In genomic region chr1:75505159-75505955, GRCm38 (mm10) we compare ENCODE assay signal across 8 mouse cellular contexts. TPM values are rescaled to one million over a fixed set of nuclear protein-coding genes. Genes with fewer than 3 reads are reported as not detected.
DNase-seq lines count a peak whose midpoint lies in the region; ATAC-seq and TF ChIP-seq lines count a peak whose summit lies in the region.

No protein-coding gene starts in this region.

- peak overlapping the region; percentile 89 for H3K9ac ChIP-seq in hindbrain, embryonic 14.5 days

- peak; percentile 74 for ATAC-seq in hindbrain, embryonic 14.5 days (ENCODE audit: low FRiP score)
- no peak; the same call in 1 of the 2 replicates for ATAC-seq in megakaryocyte progenitor cell, adult 5-6 weeks (replicated peaks; ENCODE audit: poor library complexity)

- no peak for TF ChIP-seq CTCF in small intestine, adult 2 months (IDR thresholded peaks at IDR 0.05; ENCODE audit: extremely low read depth, insufficient read length, insufficient replicate concordance, low read depth, low read length)

- H3K36me3 ChIP-seq in hindbrain, embryonic 14.5 days (replicated peaks; ENCODE audit: control insufficient read depth, insufficient read depth) = peaks cover 16% of the 10 kb centered on the region; the same call in 1 of the 2 replicates
- peaks cover 35% of the 10 kb centered on the region for H3K36me3 ChIP-seq in midbrain, embryonic 10.5 days
- H3K36me3 ChIP-seq in small intestine, adult 2 months (ENCODE audit: control insufficient read depth, insufficient read depth, low read length) = no peaks in the 10 kb centered on the region

- H3K4me3 ChIP-seq in hindbrain, embryonic 14.5 days (replicated peaks; ENCODE audit: low read length) = peak overlapping the region; percentile 87
- peak overlapping the region; percentile 78 for H3K4me3 ChIP-seq in midbrain, embryonic 10.5 days
- peak overlapping the region; percentile 66 for H3K4me3 ChIP-seq in small intestine, adult 2 months (ENCODE audit: low read depth, low read length)

- peaks cover 25% of the 10 kb centered on the region for H3K4me1 ChIP-seq in hindbrain, embryonic 14.5 days (replicated peaks; ENCODE audit: control insufficient read depth, insufficient read depth, low read length)
- H3K4me1 ChIP-seq in midbrain, embryonic 10.5 days = peaks cover 60% of the 10 kb centered on the region
- H3K4me1 ChIP-seq in small intestine, adult 2 months (ENCODE audit: control insufficient read depth, insufficient read depth, insufficient read length, low read length) = no peaks in the 10 kb centered on the region

- DNase-seq in adrenal gland, adult (ENCODE audit: inconsistent age in 2 of 2, low spot score in 1 of 2) = peak; percentile 88 to 94
- DNase-seq in cerebellum, postnatal 36 days = peak; percentile 88 to 90
- DNase-seq in gastrocnemius, adult 18-20 months (ENCODE audit: low spot score) = peak; percentile 64
- DNase-seq in hindbrain, embryonic 14.5 days (ENCODE audit: low spot score) = peak; percentile 79
- peak; percentile 58 to 83 for DNase-seq in left cerebral cortex, adult 9 months (ENCODE audit: low spot score in 2 of 2)
- DNase-seq in midbrain, embryonic 10.5 days (ENCODE audit: low spot score) = peak; percentile 71

- WGBS in hindbrain, embryonic 14.5 days = under 1% methylated on average over 78 of the region's 84 CpGs
- WGBS in midbrain, embryonic 10.5 days = under 1% methylated on average over 84 of the region's 84 CpGs
- WGBS in small intestine, adult 2 months = 1% methylated on average over 84 of the region's 84 CpGs

- no peak for TF ChIP-seq POLR2A in small intestine, adult 2 months (IDR thresholded peaks at IDR 0.05; ENCODE audit: low read depth, low read length)

- peak overlapping the region; percentile 95 for H3K27ac ChIP-seq in hindbrain, embryonic 14.5 days
- H3K27ac ChIP-seq in midbrain, embryonic 10.5 days (replicated peaks) = peak overlapping the region; percentile 97
- H3K27ac ChIP-seq in small intestine, adult 2 months (ENCODE audit: insufficient read depth, low read depth, low read length) = no peak overlapping the region

- H3K4me2 ChIP-seq in hindbrain, embryonic 14.5 days (replicated peaks) = peak overlapping the region; percentile 91

- no peaks in the 10 kb centered on the region for H3K9me3 ChIP-seq in hindbrain, embryonic 14.5 days (ENCODE audit: control insufficient read depth, low read length)
- H3K9me3 ChIP-seq in midbrain, embryonic 10.5 days (replicated peaks) = no peaks in the 10 kb centered on the region

- H3K27me3 ChIP-seq in hindbrain, embryonic 14.5 days (ENCODE audit: control insufficient read depth, insufficient read depth, low read length) = 0 out of 2 replicates have a peak, but pooled peaks cover 5% of the 10 kb centered on the region
- peaks cover 74% of the 10 kb centered on the region for H3K27me3 ChIP-seq in midbrain, embryonic 10.5 days (ENCODE audit: low read depth, poor library complexity, severe bottlenecking)
- peaks cover 13% of the 10 kb centered on the region for H3K27me3 ChIP-seq in small intestine, adult 2 months (ENCODE audit: control insufficient read depth, insufficient read depth, low read length)

RNA-seq across cellular contexts. Expression of gene Obsl1, which starts 0.9 kb away (rescaled TPM):
- total RNA-seq in gastrocnemius, adult 18-20 months (2021) = 10 to 100 TPM; 25.0 to 30.0 TPM
- 22.6 and 25.9 TPM in 2 replicates for polyA plus RNA-seq in hindbrain, embryonic 14.5 days (2014; fragmentation: Nextera tagmentation; extraction: Ambion mirVana)
- polyA plus RNA-seq in midbrain, embryonic 10.5 days (2016; fragmentation: Nextera tagmentation; extraction: Ambion mirVana) = 35.2 and 35.7 TPM in 2 replicates
- 4.3 and 6.3 TPM in 2 replicates for polyA plus RNA-seq in small intestine, adult 2 months (2012; rRNA removed)
- 1.0 TPM in 1 of 2 replicates, not detected in the other for total RNA-seq in megakaryocyte progenitor cell, adult 5-6 weeks (2015)
- 0.30 TPM in 1 of 2 replicates, not detected in the other for total RNA-seq in megakaryocyte progenitor cell, adult 5-6 weeks (2017)

RNA-seq across cellular contexts. Expression of gene Inha, which starts 1.5 kb away (rescaled TPM):
- 1 to 10 TPM; 1.1 to 1.7 TPM for total RNA-seq in gastrocnemius, adult 18-20 months (2021)
- polyA plus RNA-seq in hindbrain, embryonic 14.5 days (2014; fragmentation: Nextera tagmentation; extraction: Ambion mirVana) = 9.7 and 9.9 TPM in 2 replicates
- 1.7 and 2.7 TPM in 2 replicates for polyA plus RNA-seq in midbrain, embryonic 10.5 days (2016; fragmentation: Nextera tagmentation; extraction: Ambion mirVana)
- 4.2 and 6.5 TPM in 2 replicates for polyA plus RNA-seq in small intestine, adult 2 months (2012; rRNA removed)
- total RNA-seq in megakaryocyte progenitor cell, adult 5-6 weeks (2015) = not detected in 2 replicates
- total RNA-seq in megakaryocyte progenitor cell, adult 5-6 weeks (2017) = not detected in 2 replicates

RNA-seq across cellular contexts. Expression of gene Stk11ip, which starts 16.0 kb away (rescaled TPM):
- total RNA-seq in gastrocnemius, adult 18-20 months (2021) = 1 to 10 TPM; 7.1 to 7.9 TPM
- 14.0 and 17.9 TPM in 2 replicates for polyA plus RNA-seq in hindbrain, embryonic 14.5 days (2014; fragmentation: Nextera tagmentation; extraction: Ambion mirVana)
- 31.7 and 33.0 TPM in 2 replicates for polyA plus RNA-seq in midbrain, embryonic 10.5 days (2016; fragmentation: Nextera tagmentation; extraction: Ambion mirVana)
- 13.1 and 20.5 TPM in 2 replicates for polyA plus RNA-seq in small intestine, adult 2 months (2012; rRNA removed)
- 7.9 and 9.6 TPM in 2 replicates for total RNA-seq in megakaryocyte progenitor cell, adult 5-6 weeks (2015)
- 11.3 and 24.0 TPM in 2 replicates for total RNA-seq in megakaryocyte progenitor cell, adult 5-6 weeks (2017)

RNA-seq across cellular contexts. Expression of gene Tmem198, which starts 26.0 kb away (rescaled TPM):
- total RNA-seq in gastrocnemius, adult 18-20 months (2021) = under 1 TPM in 1 of 2 experiments, not detected in 1; 0.36 TPM
- 37.5 and 40.3 TPM in 2 replicates for polyA plus RNA-seq in hindbrain, embryonic 14.5 days (2014; fragmentation: Nextera tagmentation; extraction: Ambion mirVana)
- 9.9 and 17.4 TPM in 2 replicates for polyA plus RNA-seq in midbrain, embryonic 10.5 days (2016; fragmentation: Nextera tagmentation; extraction: Ambion mirVana)
- 2.7 and 3.6 TPM in 2 replicates for polyA plus RNA-seq in small intestine, adult 2 months (2012; rRNA removed)
- not detected in 2 replicates for total RNA-seq in megakaryocyte progenitor cell, adult 5-6 weeks (2015)
- 2.9 TPM in 1 of 2 replicates, not detected in the other for total RNA-seq in megakaryocyte progenitor cell, adult 5-6 weeks (2017)

RNA-seq across cellular contexts. Expression of gene Chpf, which starts 26.2 kb away (rescaled TPM):
- 1 to 10 TPM; 3.7 to 4.4 TPM for total RNA-seq in gastrocnemius, adult 18-20 months (2021)
- polyA plus RNA-seq in hindbrain, embryonic 14.5 days (2014; fragmentation: Nextera tagmentation; extraction: Ambion mirVana) = 49.2 and 55.0 TPM in 2 replicates
- 24.4 and 25.2 TPM in 2 replicates for polyA plus RNA-seq in midbrain, embryonic 10.5 days (2016; fragmentation: Nextera tagmentation; extraction: Ambion mirVana)
- 29.8 and 40.2 TPM in 2 replicates for polyA plus RNA-seq in small intestine, adult 2 months (2012; rRNA removed)
- total RNA-seq in megakaryocyte progenitor cell, adult 5-6 weeks (2015) = 0.27 and 0.83 TPM in 2 replicates
- 0.57 and 2.0 TPM in 2 replicates for total RNA-seq in megakaryocyte progenitor cell, adult 5-6 weeks (2017)
